30 mouse cellular contexts compared by ENCODE assay signal in genomic region chr7:34785052-34785451, GRCm38 (mm10). TPM values are rescaled to one million over a fixed set of nuclear protein-coding genes. Genes with fewer than 3 reads are reported as not detected.
DNase-seq lines count a peak whose midpoint lies in the region; ATAC-seq and TF ChIP-seq lines count a peak whose summit lies in the region.
"Had no signal": no experiment of that assay in that cellular context is flagged by ENCODE, and none has a peak within 500 bp of the region (broad histone marks: within the 10 kb centered on the region; RNA-seq: fewer than 3 reads in every experiment).

No protein-coding gene starts in this region.

- no peaks in the 10 kb centered on the region for H3K36me3 ChIP-seq in hindbrain, embryonic 10.5 days
- no peaks in the 10 kb centered on the region for H3K36me3 ChIP-seq in hindbrain, postnatal 0 days (ENCODE audit: insufficient read depth, low read length)
- H3K36me3 ChIP-seq in hindbrain, embryonic 12.5 days = no peaks in the 10 kb centered on the region
- no peaks in the 10 kb centered on the region for H3K36me3 ChIP-seq in hindbrain, embryonic 14.5 days (replicated peaks; ENCODE audit: control insufficient read depth, insufficient read depth)
- H3K36me3 ChIP-seq: embryonic facial prominence, embryonic 12.5 days; forebrain, embryonic 15.5 days; liver, embryonic 12.5 days; midbrain, embryonic 15.5 days had no signal

- H3K27ac ChIP-seq in hindbrain, embryonic 10.5 days = 0 out of 2 replicates have a peak overlapping the region, but pooled peaks have one; percentile 12
- H3K27ac ChIP-seq in hindbrain, postnatal 0 days = no peak overlapping the region
- H3K27ac ChIP-seq in layer of hippocampus, adult 2 months = peak overlapping the region; percentile 23; the same call in 1 of the 2 replicates
- peak overlapping the region; percentile 36; the same call in 1 of the 2 replicates for H3K27ac ChIP-seq in hindbrain, embryonic 12.5 days
- 0 out of 2 replicates have a peak overlapping the region, but pooled peaks have one; percentile 32 for H3K27ac ChIP-seq in hindbrain, embryonic 14.5 days
- H3K27ac ChIP-seq: embryonic facial prominence, embryonic 12.5 days; forebrain, embryonic 15.5 days; gastrocnemius, adult 2 months; liver, embryonic 12.5 days; midbrain, embryonic 15.5 days had no signal

- TF ChIP-seq CTCF in hindbrain, postnatal 0 days (IDR thresholded peaks at IDR 0.05; ENCODE audit: low read depth) = no peak
- TF ChIP-seq CTCF in layer of hippocampus, adult 2 months (conservative IDR thresholded peaks at IDR 0.05) = no peak

- no peak overlapping the region for H3K9ac ChIP-seq in hindbrain, postnatal 0 days (replicated peaks; ENCODE audit: low read length)
- no peak overlapping the region for H3K9ac ChIP-seq in hindbrain, embryonic 12.5 days
- no peak overlapping the region for H3K9ac ChIP-seq in hindbrain, embryonic 14.5 days
- H3K9ac ChIP-seq: embryonic facial prominence, embryonic 12.5 days; forebrain, embryonic 15.5 days; liver, embryonic 12.5 days; liver, postnatal 0 days; midbrain, embryonic 15.5 days had no signal

- H3K4me2 ChIP-seq in hindbrain, postnatal 0 days (ENCODE audit: low read depth, low read length) = no peak overlapping the region
- H3K4me2 ChIP-seq in hindbrain, embryonic 12.5 days (replicated peaks) = no peak overlapping the region
- H3K4me2 ChIP-seq in hindbrain, embryonic 14.5 days (replicated peaks) = no peak overlapping the region
- H3K4me2 ChIP-seq: embryonic facial prominence, embryonic 12.5 days; forebrain, embryonic 15.5 days; heart, embryonic 11.5 days; liver, embryonic 12.5 days; midbrain, embryonic 15.5 days had no signal

- no peak overlapping the region for H3K4me3 ChIP-seq in hindbrain, embryonic 10.5 days
- no peak overlapping the region for H3K4me3 ChIP-seq in hindbrain, postnatal 0 days (ENCODE audit: low read length)
- no peak overlapping the region for H3K4me3 ChIP-seq in layer of hippocampus, adult 2 months
- no peak overlapping the region for H3K4me3 ChIP-seq in hindbrain, embryonic 12.5 days
- H3K4me3 ChIP-seq in hindbrain, embryonic 14.5 days (replicated peaks; ENCODE audit: low read length) = no peak overlapping the region
- H3K4me3 ChIP-seq: embryonic facial prominence, embryonic 12.5 days; forebrain, embryonic 15.5 days; gastrocnemius, adult 2 months; liver, embryonic 12.5 days; midbrain, embryonic 15.5 days had no signal

- ATAC-seq in hindbrain, postnatal 0 days = no peak
- ATAC-seq in hindbrain, embryonic 12.5 days (ENCODE audit: low FRiP score) = peak; percentile 48; the same call in 1 of the 2 replicates
- no peak for ATAC-seq in hindbrain, embryonic 14.5 days (ENCODE audit: low FRiP score)
- ATAC-seq: CD4-positive, CD25-positive, alpha-beta regulatory T cell, adult 4 months; forebrain, embryonic 15.5 days; liver, embryonic 12.5 days; liver, postnatal 0 days; midbrain, embryonic 15.5 days had no signal

- 0 out of 2 replicates have a peak, but pooled peaks cover 3% of the 10 kb centered on the region for H3K4me1 ChIP-seq in hindbrain, embryonic 10.5 days (replicated peaks)
- no peaks in the 10 kb centered on the region for H3K4me1 ChIP-seq in hindbrain, postnatal 0 days (ENCODE audit: insufficient read depth, low read length)
- H3K4me1 ChIP-seq in hindbrain, embryonic 12.5 days = peaks cover 16% of the 10 kb centered on the region
- H3K4me1 ChIP-seq in hindbrain, embryonic 14.5 days (replicated peaks; ENCODE audit: control insufficient read depth, insufficient read depth, low read length) = peaks cover 13% of the 10 kb centered on the region; the same call in 1 of the 2 replicates
- H3K4me1 ChIP-seq: liver, embryonic 12.5 days had no signal

- WGBS in hindbrain, embryonic 10.5 days = 68% methylated on average over 6 of the region's 6 CpGs
- WGBS in hindbrain, postnatal 0 days = 57% methylated on average over 6 of the region's 6 CpGs
- WGBS in hindbrain, embryonic 12.5 days = 44% methylated on average over 6 of the region's 6 CpGs
- WGBS in hindbrain, embryonic 14.5 days = 44% methylated on average over 6 of the region's 6 CpGs

- H3K27me3 ChIP-seq in hindbrain, embryonic 10.5 days (ENCODE audit: insufficient read depth, poor library complexity, severe bottlenecking) = no peaks in the 10 kb centered on the region
- H3K27me3 ChIP-seq in hindbrain, postnatal 0 days (ENCODE audit: insufficient read depth, low read length) = no peaks in the 10 kb centered on the region
- no peaks in the 10 kb centered on the region for H3K27me3 ChIP-seq in hindbrain, embryonic 12.5 days
- no peaks in the 10 kb centered on the region for H3K27me3 ChIP-seq in hindbrain, embryonic 14.5 days (ENCODE audit: control insufficient read depth, insufficient read depth, low read length)
- H3K27me3 ChIP-seq: embryonic facial prominence, embryonic 12.5 days; forebrain, embryonic 15.5 days; liver, embryonic 12.5 days; midbrain, embryonic 15.5 days had no signal

- DNase-seq in hindbrain, embryonic 10.5 days (ENCODE audit: low spot score) = no peak
- no peak for DNase-seq in hindbrain, postnatal 0 days (ENCODE audit: low spot score)
- no peak for DNase-seq in layer of hippocampus, adult 2 months (ENCODE audit: low spot score in 2 of 2)
- DNase-seq in layer of hippocampus, postnatal 36 days = no peak
- no peak for DNase-seq in hindbrain, embryonic 14.5 days (ENCODE audit: low spot score)
- no peak for DNase-seq in cerebellum, adult 18-20 months
- DNase-seq: adrenal gland, postnatal 25 days; cerebellum, adult 11-12 months; cerebellum, postnatal 10 days; gastrocnemius, adult 2 months; gastrocnemius, postnatal 36 days; heart, adult 18-20 months; heart, postnatal 4 days; kidney, adult 18-20 months; left cerebral cortex, postnatal 4 days; liver, postnatal 0 days; lung, postnatal 36 days; right cerebral cortex, postnatal 25 days; spleen, adult 18-20 months; thymus, postnatal 14 days had no signal

- H3K9me3 ChIP-seq in hindbrain, embryonic 10.5 days = peaks cover 9% of the 10 kb centered on the region
- 0 out of 2 replicates have a peak, but pooled peaks cover 3% of the 10 kb centered on the region for H3K9me3 ChIP-seq in hindbrain, postnatal 0 days (ENCODE audit: low read length)
- H3K9me3 ChIP-seq in hindbrain, embryonic 12.5 days (replicated peaks) = 0 out of 2 replicates have a peak, but pooled peaks cover 4% of the 10 kb centered on the region
- no peaks in the 10 kb centered on the region for H3K9me3 ChIP-seq in hindbrain, embryonic 14.5 days (ENCODE audit: control insufficient read depth, low read length)
- H3K9me3 ChIP-seq: forebrain, embryonic 15.5 days; liver, embryonic 12.5 days; midbrain, embryonic 15.5 days had no signal

RNA-seq across cellular contexts. Expression of gene Chst8, which starts 27.5 kb away (rescaled TPM):
- 12.2 and 17.5 TPM in 2 replicates for polyA plus RNA-seq in hindbrain, embryonic 10.5 days (2016; fragmentation: Nextera tagmentation; extraction: Ambion mirVana)
- total RNA-seq in hindbrain, postnatal 0 days (2014; rRNA removed) = 27.8 and 38.6 TPM in 2 replicates
- 9.8 and 10.0 TPM in 2 replicates for polyA plus RNA-seq in hindbrain, postnatal 0 days (2015; fragmentation: Nextera tagmentation; extraction: Ambion mirVana)
- total RNA-seq in layer of hippocampus, adult 2 months (2021) = 10 to 100 TPM; 25.7 to 39.9 TPM
- 10 to 100 TPM; 28.6 to 36.8 TPM for total RNA-seq in layer of hippocampus, postnatal 36 days (2021)
- polyA plus RNA-seq in hindbrain, embryonic 12.5 days (2016; fragmentation: Nextera tagmentation; extraction: Ambion mirVana) = 22.4 and 24.7 TPM in 2 replicates
- polyA plus RNA-seq in hindbrain, embryonic 14.5 days (2014; fragmentation: Nextera tagmentation; extraction: Ambion mirVana) = 8.5 and 10.4 TPM in 2 replicates
- total RNA-seq: common myeloid progenitor, adult 5-6 weeks; megakaryocyte, adult 5-6 weeks; neutrophil, adult 5-6 weeks had no signal
